Mouse (Mus musculus) MEL (cell line): ENCODE results near the gene Dkk3.

Source experiments
- CHD2 ChIP-seq: IDR thresholded peaks from 2 replicates; pipeline ENCODE4 v1.6.1; 2011; ENCODE audit warnings: low read length, improper control_type of control experiment
- CTCF ChIP-seq, 3 experiments: IDR thresholded peaks in 2 of 3; conservative IDR thresholded peaks in 1 of 3; 2 replicates each; pipeline ENCODE4 v1.5.1; 2011 to 2012; ENCODE audit warnings: low read length in 3 of 3, low read depth in 2 of 3, mild to moderate bottlenecking in 2 of 3, improper control_type of control experiment in 1 of 3, inconsistent platforms in 1 of 3, mixed read lengths in 1 of 3, moderate library complexity in 1 of 3; ENCODE audit not compliant: control insufficient read depth in 1 of 3, insufficient read depth in 1 of 3, poor library complexity in 1 of 3, severe bottlenecking in 1 of 3
- MAFK ChIP-seq: IDR thresholded peaks from 2 replicates; pipeline ENCODE4 v1.6.1; 2011; ENCODE audit warnings: low read depth, mild to moderate bottlenecking, low read length, improper control_type of control experiment, borderline replicate concordance
- MAX ChIP-seq: IDR thresholded peaks from 2 replicates; pipeline ENCODE4 v1.6.1; 2011; ENCODE audit warnings: low read length, improper control_type of control experiment
- MYC ChIP-seq: IDR thresholded peaks from 2 replicates; pipeline ENCODE4 v1.6.1; 2011; ENCODE audit warnings: low read depth, mild to moderate bottlenecking, low read length, improper control_type of control experiment, moderate library complexity
- POLR2A ChIP-seq, 2 experiments: IDR thresholded peaks; 2 replicates each; pipeline ENCODE4 v1.6.1; 2011 to 2012; ENCODE audit warnings: low read length in 2 of 2, mild to moderate bottlenecking in 2 of 2, control low read depth in 1 of 2, improper control_type of control experiment in 1 of 2, low read depth in 1 of 2, moderate library complexity in 1 of 2; ENCODE audit not compliant: control insufficient read depth in 1 of 2, insufficient read depth in 1 of 2, poor library complexity in 1 of 2
- POLR2AphosphoS2 ChIP-seq: IDR thresholded peaks from 2 replicates; pipeline ENCODE4 v1.6.1; 2011; ENCODE audit warnings: low read length, improper control_type of control experiment
- TAL1 ChIP-seq: IDR thresholded peaks from 2 replicates; pipeline ENCODE4 v1.6.1; 2012; ENCODE audit warnings: mild to moderate bottlenecking, inconsistent platforms, low read length, moderate library complexity, mixed read lengths
- TBP ChIP-seq: IDR thresholded peaks from 2 replicates; pipeline ENCODE4 v1.8.0; 2011; ENCODE audit warnings: low read depth, low read length, improper control_type of control experiment
- ZC3H11A ChIP-seq: IDR thresholded peaks from 2 replicates; pipeline ENCODE4 v1.6.1; 2012; ENCODE audit warnings: low read depth, mild to moderate bottlenecking, inconsistent platforms, low read length, improper control_type of control experiment

GRCm38 (mm10) chr7:112117501-112117900, 41.4 kb downstream of the Dkk3 start:
- no peak for TF ChIP-seq POLR2A (IDR thresholded peaks at IDR 0.05; ENCODE audit: control insufficient read depth in 1 of 2, insufficient read depth in 1 of 2, low read depth in 1 of 2, low read length in 2 of 2, poor library complexity in 1 of 2)
- no peak for TF ChIP-seq MYC
- no peak for TF ChIP-seq ZC3H11A
- no peak for TF ChIP-seq CTCF (IDR thresholded peaks at IDR 0.05 in 2 of 3, conservative IDR thresholded peaks at IDR 0.05 in 1 of 3; ENCODE audit: control insufficient read depth in 1 of 3, insufficient read depth in 1 of 3, low read depth in 2 of 3, low read length in 3 of 3, poor library complexity in 1 of 3, severe bottlenecking in 1 of 3)
- no peak for TF ChIP-seq MAFK
- TF ChIP-seq MAX = no peak
- TF ChIP-seq TAL1 = no peak
- no peak for TF ChIP-seq TBP
- no peak for TF ChIP-seq POLR2AphosphoS2
- TF ChIP-seq CHD2 = no peak
